Mouse (Mus musculus): Measurements from ENCODE around the gene Bcl6. TPM values are rescaled to one million over a fixed set of nuclear protein-coding genes. Genes with fewer than 3 reads are reported as not detected.
A peak's percentile ranks its signal among the peaks of the same experiment; 100 is the strongest.

The Bcl6 gene
- polyA plus RNA-seq, 1 experiment from 2014 or later: 1.8 TPM

- ATAC-seq (ENCODE audit: insufficient number of reproducible peaks, insufficient read depth, low FRiP score, low TSS enrichment, low read depth): no peak
- H3K9ac ChIP-seq: peak overlapping the region; percentile 89
- peak overlapping the region; percentile 92 for H3K4me2 ChIP-seq
- no peaks in the 10 kb centered on the region for H3K9me3 ChIP-seq
- H3K36me3 ChIP-seq: no peaks in the 10 kb centered on the region
- H3K27ac ChIP-seq: peak overlapping the region; percentile 98
- 1% methylated on average over 25 of the region's 25 CpGs for WGBS
- H3K27me3 ChIP-seq: peaks cover 3% of the 10 kb centered on the region; the same call in 1 of the 2 replicates
- peak overlapping the region; percentile 75 for H3K4me3 ChIP-seq
- H3K4me1 ChIP-seq: peaks cover 52% of the 10 kb centered on the region
Observed at GRCm38 (mm10) chr16:23989209-23990160, 833 bp upstream of the Bcl6 start.

- peak overlapping the region; percentile 98 for H3K27ac ChIP-seq
- H3K27me3 ChIP-seq: peaks cover 3% of the 10 kb centered on the region; the same call in 1 of the 2 replicates
- ATAC-seq (ENCODE audit: insufficient number of reproducible peaks, insufficient read depth, low FRiP score, low TSS enrichment, low read depth): no peak
- H3K9ac ChIP-seq: peak overlapping the region; percentile 89
- H3K4me1 ChIP-seq: peaks cover 52% of the 10 kb centered on the region
- no peaks in the 10 kb centered on the region for H3K36me3 ChIP-seq
- H3K4me2 ChIP-seq: peak overlapping the region; percentile 92
- H3K9me3 ChIP-seq: no peaks in the 10 kb centered on the region
- H3K4me3 ChIP-seq: peak overlapping the region; percentile 75
- WGBS: 0% methylated on average over 13 of the region's 13 CpGs
Observed at GRCm38 (mm10) chr16:23988157-23988465, 541 bp downstream of the Bcl6 start.

- peak overlapping the region; percentile 98 for H3K27ac ChIP-seq
- WGBS: under 1% methylated on average over 64 of the region's 64 CpGs
- H3K4me2 ChIP-seq: peak overlapping the region; percentile 92
- peak overlapping the region; percentile 89 for H3K9ac ChIP-seq
- no peaks in the 10 kb centered on the region for H3K9me3 ChIP-seq
- H3K4me1 ChIP-seq: peaks cover 54% of the 10 kb centered on the region
- peaks cover 3% of the 10 kb centered on the region; the same call in 1 of the 2 replicates for H3K27me3 ChIP-seq
- H3K4me3 ChIP-seq: peak overlapping the region; percentile 75
- ATAC-seq (ENCODE audit: insufficient number of reproducible peaks, insufficient read depth, low FRiP score, low TSS enrichment, low read depth): no peak
- H3K36me3 ChIP-seq: no peaks in the 10 kb centered on the region
Observed at GRCm38 (mm10) chr16:23987341-23988156, 1.1 kb downstream of the Bcl6 start.

GRCm38 (mm10) chr16:23986871-23987270, 1.8 kb downstream of the Bcl6 start:
- Histone ChIP-seq H3K36me3 (no peaks in the 10 kb centered on the region), H3K4me2 (peak overlapping the region; percentile 92), H3K9ac (peak overlapping the region; percentile 89), H3K27ac (no peak overlapping the region), H3K4me3 (peak overlapping the region; percentile 75), H3K9me3 (no peaks in the 10 kb centered on the region), H3K4me1 (peaks cover 59% of the 10 kb centered on the region), H3K27me3 (peaks cover 3% of the 10 kb centered on the region)
- no peak for ATAC-seq (ENCODE audit: insufficient number of reproducible peaks, insufficient read depth, low FRiP score, low TSS enrichment, low read depth)
- under 1% methylated on average over 17 of the region's 17 CpGs for WGBS

GRCm38 (mm10) chr16:23986176-23986575, 2.5 kb downstream of the Bcl6 start:
- 2% methylated on average over 3 of the region's 3 CpGs for WGBS
- H3K4me2 ChIP-seq: peak overlapping the region; percentile 92
- H3K4me1 ChIP-seq: peaks cover 63% of the 10 kb centered on the region
- H3K4me3 ChIP-seq: peak overlapping the region; percentile 75
- no peaks in the 10 kb centered on the region for H3K36me3 ChIP-seq
- peaks cover 9% of the 10 kb centered on the region for H3K27me3 ChIP-seq
- H3K9ac ChIP-seq: no peak overlapping the region
- H3K27ac ChIP-seq: no peak overlapping the region
- no peak for ATAC-seq (ENCODE audit: insufficient number of reproducible peaks, insufficient read depth, low FRiP score, low TSS enrichment, low read depth)
- no peaks in the 10 kb centered on the region for H3K9me3 ChIP-seq

- Histone ChIP-seq H3K36me3 (no peaks in the 10 kb centered on the region), H3K4me2 (peak overlapping the region; percentile 92), H3K27me3 (peaks cover 16% of the 10 kb centered on the region), H3K4me1 (peaks cover 65% of the 10 kb centered on the region), H3K9ac (no peak overlapping the region), H3K4me3 (peak overlapping the region; percentile 75; the same call in 1 of the 2 replicates), H3K27ac (no peak overlapping the region), H3K9me3 (no peaks in the 10 kb centered on the region)
- WGBS: under 1% methylated on average over 6 of the region's 6 CpGs
- no peak for ATAC-seq (ENCODE audit: insufficient number of reproducible peaks, insufficient read depth, low FRiP score, low TSS enrichment, low read depth)
Observed at GRCm38 (mm10) chr16:23985467-23985861, 3.2 kb downstream of the Bcl6 start.

- H3K4me3 ChIP-seq: peak overlapping the region; percentile 48
- WGBS: 1% methylated on average over 22 of the region's 22 CpGs
- H3K27ac ChIP-seq: no peak overlapping the region; the same call in 1 of the 2 replicates
- ATAC-seq (ENCODE audit: insufficient number of reproducible peaks, insufficient read depth, low FRiP score, low TSS enrichment, low read depth): no peak
- H3K9me3 ChIP-seq: no peaks in the 10 kb centered on the region
- H3K9ac ChIP-seq: peak overlapping the region; percentile 68
- H3K36me3 ChIP-seq: no peaks in the 10 kb centered on the region
- peaks cover 64% of the 10 kb centered on the region for H3K4me1 ChIP-seq
- peaks cover 21% of the 10 kb centered on the region for H3K27me3 ChIP-seq
- peak overlapping the region; percentile 92 for H3K4me2 ChIP-seq
Observed at GRCm38 (mm10) chr16:23984760-23985466, 3.7 kb downstream of the Bcl6 start.

GRCm38 (mm10) chr16:23984183-23984582, 4.5 kb downstream of the Bcl6 start:
- H3K4me1 ChIP-seq: peaks cover 64% of the 10 kb centered on the region
- no peaks in the 10 kb centered on the region for H3K9me3 ChIP-seq
- H3K4me3 ChIP-seq: peak overlapping the region; percentile 48
- WGBS: under 1% methylated on average over 22 of the region's 22 CpGs
- H3K4me2 ChIP-seq: peak overlapping the region; percentile 92
- H3K27ac ChIP-seq: no peak overlapping the region
- ATAC-seq (ENCODE audit: insufficient number of reproducible peaks, insufficient read depth, low FRiP score, low TSS enrichment, low read depth): no peak
- H3K36me3 ChIP-seq: no peaks in the 10 kb centered on the region
- H3K27me3 ChIP-seq: peaks cover 28% of the 10 kb centered on the region
- H3K9ac ChIP-seq: peak overlapping the region; percentile 68

GRCm38 (mm10) chr16:23982891-23983588, 5.6 kb downstream of the Bcl6 start:
- Histone ChIP-seq H3K9ac (peak overlapping the region; percentile 58), H3K4me3 (peak overlapping the region; percentile 48), H3K4me2 (peak overlapping the region; percentile 92), H3K36me3 (no peaks in the 10 kb centered on the region), H3K27ac (peak overlapping the region; percentile 39), H3K27me3 (peaks cover 31% of the 10 kb centered on the region), H3K9me3 (no peaks in the 10 kb centered on the region), H3K4me1 (peaks cover 64% of the 10 kb centered on the region)
- WGBS: 1% methylated on average over 33 of the region's 33 CpGs
- no peak for ATAC-seq (ENCODE audit: insufficient number of reproducible peaks, insufficient read depth, low FRiP score, low TSS enrichment, low read depth)

- Histone ChIP-seq H3K4me1 (peaks cover 64% of the 10 kb centered on the region), H3K4me3 (peak overlapping the region; percentile 48), H3K27ac (peak overlapping the region; percentile 39), H3K27me3 (peaks cover 35% of the 10 kb centered on the region), H3K4me2 (peak overlapping the region; percentile 92), H3K9me3 (no peaks in the 10 kb centered on the region), H3K9ac (peak overlapping the region; percentile 64), H3K36me3 (peaks cover 2% of the 10 kb centered on the region; the same call in 1 of the 2 replicates)
- ATAC-seq (ENCODE audit: insufficient number of reproducible peaks, insufficient read depth, low FRiP score, low TSS enrichment, low read depth): peak; percentile 66
- 2% methylated on average over 28 of the region's 28 CpGs for WGBS
Observed at GRCm38 (mm10) chr16:23981925-23982851, 6.5 kb downstream of the Bcl6 start.

All from embryonic facial prominence, embryonic 13.5 days (tissue).